Mouse (Mus musculus): ENCODE data around the gene Zfp174. TPM values are rescaled to one million over a fixed set of nuclear protein-coding genes. Genes with fewer than 3 reads are reported as not detected.
"Not testable (repeated sequence)": the region's sequence is repeated elsewhere in the genome, so short reads cannot be mapped to it uniquely, and the experiment has no call there.

Zfp174 gene
- total RNA-seq (2021) = 1 to 10 TPM; 1.5 to 1.7 TPM
- long read RNA-seq, experiment 1, partial matches to known transcripts = 0 of 1 reads
- long read RNA-seq, experiment 1, other reads (novel, unspliced or antisense) = 1 of 1 reads
- long read RNA-seq, experiment 2, full-length matches to known transcripts = 5 of 5 reads
- long read RNA-seq, experiment 2, partial matches to known transcripts = 0 of 5 reads
- long read RNA-seq, experiment 2, other reads (novel, unspliced or antisense) = 0 of 5 reads

DNA sequence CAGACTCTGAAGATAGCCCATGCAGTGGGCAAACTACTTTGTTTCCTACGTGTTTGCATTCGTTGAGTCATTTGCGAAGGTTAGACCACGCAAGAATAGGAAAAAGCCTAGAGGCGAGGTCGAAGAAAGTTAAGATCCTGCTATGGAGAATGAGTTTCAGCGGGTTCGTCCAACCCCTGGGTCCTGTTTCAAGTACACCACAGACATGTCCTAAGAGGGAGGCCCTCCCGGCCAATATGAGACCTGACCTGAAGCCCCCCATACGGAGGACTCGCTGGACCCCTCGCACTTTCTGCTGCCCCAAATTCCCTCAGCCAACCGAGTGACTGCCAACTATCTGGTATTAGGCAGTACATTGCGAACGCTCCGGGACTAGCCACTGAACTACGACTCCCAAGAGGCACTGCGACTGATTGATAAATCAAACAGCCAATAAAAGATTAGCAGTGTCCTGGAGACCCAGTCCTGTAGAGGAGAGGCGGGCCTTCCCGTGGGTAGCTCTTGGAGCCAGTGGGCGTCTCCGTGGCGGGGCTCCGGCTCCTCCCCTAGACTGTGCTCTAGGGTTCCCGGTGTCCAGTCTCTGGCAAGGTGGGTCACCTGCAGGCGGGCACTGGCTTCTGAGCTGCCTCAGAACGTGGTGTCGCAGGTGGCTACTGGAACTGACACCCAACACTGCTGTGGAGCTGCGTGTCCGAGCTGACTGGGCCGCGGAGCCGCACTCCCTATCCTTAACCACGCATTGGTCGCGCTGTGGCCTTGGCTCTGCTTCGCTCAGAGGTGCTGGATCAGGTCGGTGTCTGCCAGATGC, at the start of gene Zfp174:
Gene Zfp174 (plus strand): TSS at position 558 of the 808 bp plus-strand sequence.
- peak; percentile 96 for DNase-seq
- peak; percentile 6; the same call in 1 of the 2 replicates for TF ChIP-seq CTCF (IDR thresholded peaks at IDR 0.05)
- intact Hi-C loops (cut with DNase I) = loop anchor here (2.0 to 10.0 kb wide), 4 partner anchors 35 to 155 kb away; partner anchors contain the start of genes Gm20695, Slx4, Zfp263 and Zfp597

DNA sequence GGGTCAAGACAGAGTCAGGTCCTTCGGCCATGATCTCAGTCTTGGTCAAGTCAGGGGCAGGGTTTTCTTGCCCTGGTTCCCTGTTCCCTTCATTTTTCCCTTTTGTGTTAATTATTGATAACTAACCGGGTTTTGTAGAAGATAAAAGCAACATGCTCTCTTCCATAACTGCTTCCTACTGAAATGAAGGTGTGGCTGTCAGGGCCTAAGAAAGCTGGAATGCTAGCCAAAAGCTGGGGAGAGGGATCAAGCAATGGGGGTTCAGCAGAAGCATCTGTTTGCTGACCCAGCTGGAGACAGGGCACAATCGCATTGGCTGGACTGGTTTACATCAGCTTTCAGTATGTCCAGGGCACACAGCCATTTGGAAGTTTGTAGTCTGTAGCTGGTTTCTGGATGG, 38.9 kb upstream of the Zfp174 start:
- no peak overlapping the region for H3K4me3 ChIP-seq
- DNase-seq = no peak
- H3K27ac ChIP-seq = no peak overlapping the region
- TF ChIP-seq CTCF (IDR thresholded peaks at IDR 0.05) = no peak
- intact Hi-C loops (cut with DNase I) = no loop called here

More for the DNA sequence above, at the start of gene Zfp174:
- Histone ChIP-seq H3K27ac (peak within 1 kb of the TSS; percentile 90), H3K4me3 (peak within 1 kb of the TSS; percentile 84)

DNA sequence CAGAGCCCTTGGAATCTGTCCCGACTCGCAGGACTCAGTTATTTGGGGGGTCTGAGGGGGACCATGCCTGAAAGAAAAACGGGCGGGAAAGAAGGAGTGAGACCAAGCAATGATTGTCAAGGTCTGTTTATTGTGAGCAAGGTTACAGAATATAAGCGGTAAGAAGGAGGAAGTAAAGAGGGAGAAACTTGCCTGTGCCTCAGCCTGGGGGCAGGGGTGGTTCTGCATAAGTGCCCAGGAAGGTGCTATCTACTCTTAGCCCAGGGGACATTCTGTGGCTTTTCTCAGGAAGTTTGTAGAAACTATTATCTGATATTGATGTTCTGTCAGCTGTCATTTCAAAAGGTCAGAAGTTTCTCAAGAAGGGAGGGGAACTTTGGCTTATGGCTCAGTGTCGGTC, 32.4 kb upstream of the Zfp174 start:
- H3K27ac ChIP-seq; H3K4me3 ChIP-seq; intact Hi-C loops (cut with DNase I); DNase-seq: not testable (repeated sequence)

DNA sequence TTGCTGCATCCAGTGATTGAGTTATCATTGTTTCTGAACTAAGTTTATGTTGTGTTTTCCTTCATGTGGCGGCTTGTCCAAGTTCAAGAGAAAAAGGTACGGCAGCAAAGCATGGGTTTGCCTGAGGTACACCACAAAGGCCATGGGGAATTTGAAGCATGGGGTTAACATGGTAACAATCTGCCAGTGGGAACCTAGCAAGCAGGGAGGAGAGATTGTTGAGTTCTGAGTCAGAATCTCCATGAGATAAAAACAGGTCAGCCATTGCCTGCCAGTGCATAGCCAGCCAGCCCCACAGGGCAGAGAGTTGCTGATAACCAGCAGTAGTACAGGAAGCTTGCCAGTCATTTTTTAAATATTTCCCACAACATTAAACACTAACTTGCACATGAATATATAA, 26.9 kb upstream of the Zfp174 start:
- intact Hi-C loops (cut with DNase I) = no loop called here
- no peak for DNase-seq
- Histone ChIP-seq H3K4me3 (no peak overlapping the region), H3K27ac (no peak overlapping the region)
- TF ChIP-seq CTCF (IDR thresholded peaks at IDR 0.05) = no peak

DNA sequence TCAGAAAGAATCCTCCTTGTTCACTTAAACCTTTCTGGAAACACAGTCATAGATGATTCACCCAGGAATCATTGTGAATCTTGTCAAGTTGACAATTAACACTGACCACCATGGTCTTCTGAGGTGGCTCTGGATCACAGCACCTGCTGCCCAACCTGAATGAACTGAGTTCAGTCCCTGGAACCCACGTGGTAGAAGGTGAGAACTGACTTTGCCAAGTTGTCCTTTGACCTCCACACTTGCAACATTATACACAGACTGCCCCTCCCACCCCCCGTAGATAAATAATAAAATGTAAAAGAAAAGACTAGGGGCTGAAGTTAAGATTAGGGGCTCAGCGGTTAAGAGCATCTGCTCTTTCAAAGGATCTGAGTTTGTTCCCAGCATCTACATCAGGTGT, 19.0 kb upstream of the Zfp174 start:
- Histone ChIP-seq H3K27ac (no peak overlapping the region), H3K4me3 (no peak overlapping the region)
- intact Hi-C loops (cut with DNase I) = no loop called here
- TF ChIP-seq CTCF (IDR thresholded peaks at IDR 0.05) = no peak
- no peak for DNase-seq

DNA sequence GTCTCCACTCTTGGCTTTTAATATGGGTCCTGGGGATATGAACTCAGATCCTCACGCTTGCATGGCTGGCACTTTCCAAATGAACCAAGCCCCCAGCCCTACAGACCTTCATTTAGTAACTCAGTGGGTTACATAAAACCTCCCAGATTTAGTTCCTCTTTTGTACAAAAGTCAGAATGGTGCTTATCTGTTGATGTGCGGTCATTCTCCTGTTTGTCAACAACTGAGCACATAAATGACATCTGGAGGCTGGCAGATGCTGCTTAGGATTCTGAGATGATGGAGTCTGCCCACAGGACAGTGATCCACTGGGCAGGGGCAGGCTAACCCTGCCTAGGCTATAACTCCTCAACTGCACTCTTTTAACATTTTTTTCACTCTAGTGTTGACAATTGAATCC, 17.3 kb upstream of the Zfp174 start:
- DNase-seq = no peak
- TF ChIP-seq CTCF (IDR thresholded peaks at IDR 0.05) = no peak
- intact Hi-C loops (cut with DNase I) = no loop called here

DNA sequence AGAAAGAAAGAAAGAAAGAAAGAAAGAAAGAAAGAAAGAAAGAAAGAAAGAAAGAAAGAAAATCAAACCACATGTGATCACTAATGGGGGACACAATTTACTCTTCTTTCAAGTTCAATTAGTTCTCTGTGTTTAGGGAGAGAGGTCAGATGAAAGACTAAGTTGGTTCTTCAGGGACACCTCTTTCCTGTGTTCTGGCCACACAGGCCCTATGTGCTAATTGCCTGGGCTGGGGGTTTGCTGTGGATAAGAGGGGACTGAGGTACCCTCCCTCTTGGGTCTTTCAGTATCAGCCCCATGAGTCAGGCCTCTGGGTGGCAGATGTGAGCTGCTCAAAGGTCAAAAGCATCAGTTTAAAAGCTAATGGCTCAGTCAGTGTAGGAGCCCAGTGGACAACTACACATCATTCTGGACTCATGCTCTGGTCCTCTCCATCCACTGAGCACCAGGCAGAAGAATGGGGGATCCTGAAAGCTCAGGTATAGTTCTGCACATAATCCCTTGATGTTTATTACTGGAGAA, 16.4 kb upstream of the Zfp174 start, which contains the start of gene Olfr15:
Gene Olfr15 (plus strand): TSS at position 291 of the 522 bp plus-strand sequence.
- TF ChIP-seq CTCF (IDR thresholded peaks at IDR 0.05) = peak; percentile 43
- H3K4me3 ChIP-seq = no peak within 1 kb of the TSS
- no peak for DNase-seq
- no peak within 1 kb of the TSS for H3K27ac ChIP-seq
- intact Hi-C loops (cut with DNase I) = no loop called here

More for the DNA sequence above, 17.3 kb upstream of the Zfp174 start:
- Histone ChIP-seq H3K27ac (no peak overlapping the region), H3K4me3 (no peak overlapping the region)

DNA sequence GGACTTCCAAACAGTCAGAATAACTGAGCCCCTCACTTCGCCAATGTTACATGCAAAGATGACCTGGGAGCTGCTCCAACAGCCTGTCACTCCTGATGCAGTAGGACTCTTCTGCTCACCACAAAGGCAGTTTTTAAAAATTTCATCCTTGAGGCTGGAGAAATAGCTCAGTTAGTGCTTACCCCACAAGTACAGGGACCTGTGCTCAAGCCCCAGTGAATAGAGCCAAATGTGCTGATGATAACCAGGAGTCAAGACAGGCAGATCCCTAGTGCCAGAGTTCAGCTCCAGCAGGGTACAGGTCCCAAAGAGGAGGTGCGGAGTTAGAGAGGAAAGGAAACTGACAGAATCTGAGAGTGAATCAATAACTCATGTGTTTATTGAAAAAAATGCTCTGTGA, 11.6 kb upstream of the Zfp174 start:
- H3K27ac ChIP-seq = no peak overlapping the region
- intact Hi-C loops (cut with DNase I) = no loop called here
- TF ChIP-seq CTCF (IDR thresholded peaks at IDR 0.05) = no peak
- DNase-seq = no peak
- no peak overlapping the region for H3K4me3 ChIP-seq

DNA sequence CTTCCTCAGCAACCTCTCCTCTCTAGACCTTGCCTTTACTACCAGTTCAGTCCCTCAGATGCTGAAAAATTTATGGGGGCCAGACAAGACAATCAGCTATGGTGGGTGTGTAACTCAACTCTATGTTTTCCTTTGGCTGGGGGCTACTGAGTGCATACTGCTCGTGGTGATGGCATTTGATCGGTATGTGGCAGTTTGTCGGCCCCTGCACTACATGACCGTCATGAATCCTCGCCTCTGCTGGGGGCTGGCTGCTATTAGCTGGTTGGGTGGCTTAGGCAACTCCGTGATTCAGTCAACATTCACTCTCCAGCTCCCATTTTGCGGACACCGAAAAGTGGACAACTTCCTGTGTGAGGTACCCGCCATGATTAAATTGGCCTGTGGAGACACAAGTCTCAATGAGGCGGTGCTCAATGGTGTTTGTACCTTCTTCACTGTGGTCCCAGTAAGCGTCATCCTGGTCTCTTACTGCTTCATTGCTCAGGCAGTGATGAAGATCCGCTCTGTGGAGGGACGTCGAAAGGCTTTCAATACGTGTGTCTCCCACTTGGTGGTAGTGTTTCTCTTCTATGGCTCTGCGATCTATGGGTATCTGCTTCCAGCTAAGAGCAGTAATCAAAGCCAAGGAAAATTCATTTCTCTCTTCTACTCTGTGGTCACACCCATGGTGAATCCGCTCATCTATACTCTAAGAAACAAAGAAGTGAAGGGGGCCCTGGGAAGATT, 7.7 kb upstream of the Zfp174 start:
- no peak for DNase-seq
- intact Hi-C loops (cut with DNase I) = loop anchor here (2.0 kb wide), 1 partner anchor 69 kb away; the partner anchor contains the start of genes 1700037C18Rik and Cluap1
- peak; percentile 63 for TF ChIP-seq CTCF (IDR thresholded peaks at IDR 0.05)

DNA sequence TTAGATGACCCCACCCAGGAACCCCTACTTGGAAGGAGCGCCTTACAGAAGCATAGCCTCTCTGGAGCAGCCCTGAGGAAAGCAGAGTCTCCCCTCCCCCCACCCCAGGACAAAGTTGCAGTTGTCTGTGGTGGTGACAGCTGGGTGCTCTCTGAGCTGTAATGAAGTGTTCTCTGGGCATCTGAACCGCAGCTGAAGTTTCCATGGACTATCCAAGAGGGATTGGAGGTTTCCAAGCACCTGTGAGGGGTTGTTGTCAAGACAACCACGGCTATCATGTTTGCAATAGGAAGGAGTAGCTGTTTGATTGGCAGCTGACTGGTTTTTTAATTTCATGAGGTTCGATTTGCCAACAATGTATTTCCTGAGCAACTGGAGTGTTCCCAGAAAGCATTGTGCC, 4.1 kb upstream of the Zfp174 start:
- Histone ChIP-seq H3K4me3 (no peak overlapping the region), H3K27ac (no peak overlapping the region)
- TF ChIP-seq CTCF (IDR thresholded peaks at IDR 0.05) = no peak
- intact Hi-C loops (cut with DNase I) = loop anchor here (10.0 kb wide), 1 partner anchor 98 kb away; the partner anchor contains the start of gene Zfp263
- no peak for DNase-seq

More for the DNA sequence above, 7.7 kb upstream of the Zfp174 start:
- Histone ChIP-seq H3K27ac (no peak overlapping the region), H3K4me3 (no peak overlapping the region)

DNA sequence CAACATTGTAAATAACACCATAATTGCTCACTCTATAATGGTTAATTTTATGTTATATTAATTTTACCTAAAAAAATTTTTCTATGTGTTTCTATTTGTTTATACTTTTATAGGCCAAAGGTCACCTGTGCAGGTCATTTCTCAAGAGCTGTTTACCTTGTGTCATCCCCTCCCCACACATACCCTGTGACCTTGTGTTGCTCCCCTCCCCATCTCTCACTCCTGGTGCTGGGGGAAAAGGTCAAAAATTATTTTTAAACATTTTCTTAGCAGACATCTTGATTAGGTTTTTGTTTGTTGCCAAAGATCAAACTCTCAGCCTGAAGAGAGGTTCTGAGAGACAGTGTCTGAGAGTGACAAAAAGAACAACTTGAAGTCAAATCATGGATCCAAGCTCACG, 3.3 kb upstream of the Zfp174 start:
- Histone ChIP-seq H3K27ac (no peak overlapping the region), H3K4me3 (no peak overlapping the region)
- no peak for TF ChIP-seq CTCF (IDR thresholded peaks at IDR 0.05)
- intact Hi-C loops (cut with DNase I) = loop anchor here (10.0 kb wide), 1 partner anchor 99 kb away; the partner anchor contains the start of gene Zfp263
- DNase-seq = no peak

DNA sequence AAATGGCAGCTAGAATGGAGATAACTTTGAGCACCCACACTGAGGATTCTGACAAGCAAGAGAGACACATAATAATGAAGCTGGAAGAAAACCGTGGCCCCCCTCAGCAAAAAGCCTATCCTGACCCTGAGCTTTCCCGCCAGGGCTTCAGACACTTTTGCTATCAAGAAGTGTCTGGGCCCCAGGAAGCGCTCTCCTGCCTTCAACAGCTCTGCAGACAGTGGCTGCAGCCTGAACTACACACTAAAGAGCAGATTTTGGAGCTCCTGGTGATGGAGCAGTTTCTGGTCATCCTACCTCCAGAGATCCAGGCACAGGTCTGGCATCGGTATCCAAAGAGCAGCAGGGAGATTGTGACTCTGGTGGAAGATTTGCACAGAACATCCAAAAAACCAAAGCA, 803 bp downstream of the Zfp174 start:
- Histone ChIP-seq H3K27ac (peak overlapping the region; percentile 90; the same call in 1 of the 2 replicates), H3K4me3 (peak overlapping the region; percentile 84)
- intact Hi-C loops (cut with DNase I) = loop anchor here (2.0 to 10.0 kb wide), 4 partner anchors 34 to 154 kb away; partner anchors contain the start of genes Gm20695, Slx4, Zfp263 and Zfp597
- TF ChIP-seq CTCF (IDR thresholded peaks at IDR 0.05) = no peak
- DNase-seq = no peak

All from gastrocnemius, adult 2 months (tissue).